Mouse (Mus musculus) megakaryocyte, embryonic 14.5 days (primary cell): ENCODE results near the gene Grasp. TPM values are rescaled to one million over a fixed set of nuclear protein-coding genes. Genes with fewer than 3 reads are reported as not detected.
A peak's percentile ranks its signal among the peaks of the same experiment; 100 is the strongest.

ENCODE experiments used
- H3K27me3 ChIP-seq: replicated peaks from 2 replicates; pipeline ENCODE3; 2012; ENCODE audit warnings: inconsistent platforms
- H3K36me3 ChIP-seq: replicated peaks from 2 replicates; pipeline ENCODE3; 2012; ENCODE audit warnings: low read length, inconsistent platforms, mixed read lengths
- H3K4me1 ChIP-seq: 2 replicates; pipeline ENCODE4 v1.6.1; 2012; ENCODE audit warnings: inconsistent platforms
- H3K4me3 ChIP-seq: replicated peaks from 2 replicates; pipeline ENCODE3; 2012; ENCODE audit warnings: moderate library complexity, mild to moderate bottlenecking, inconsistent platforms
- H3K9me3 ChIP-seq: 2 replicates; pipeline ENCODE4 v1.6.1; 2012; ENCODE audit warnings: inconsistent platforms
- FLI1 ChIP-seq: IDR thresholded peaks from 2 replicates; pipeline ENCODE4 v1.6.1; 2012; ENCODE audit warnings: low read length, inconsistent platforms, mixed read lengths
- GATA1 ChIP-seq: IDR thresholded peaks from 3 replicates; pipeline ENCODE4 v1.6.1; 2012; ENCODE audit warnings: mixed read lengths, low read length, inconsistent platforms, borderline replicate concordance
- polyA plus RNA-seq: library from polyadenylated mRNA; stranded (reverse); fragments of >175 nt; gene quantifications from 2 replicates; pipeline ENCODE4 v1.2.3, GENCODE M21; 2012; ENCODE audit warnings: low replicate concordance; ENCODE audit not compliant: insufficient read depth

The Grasp gene
- polyA plus RNA-seq, result 0.47 TPM in 1 of 2 replicates, not detected in the other

DNA sequence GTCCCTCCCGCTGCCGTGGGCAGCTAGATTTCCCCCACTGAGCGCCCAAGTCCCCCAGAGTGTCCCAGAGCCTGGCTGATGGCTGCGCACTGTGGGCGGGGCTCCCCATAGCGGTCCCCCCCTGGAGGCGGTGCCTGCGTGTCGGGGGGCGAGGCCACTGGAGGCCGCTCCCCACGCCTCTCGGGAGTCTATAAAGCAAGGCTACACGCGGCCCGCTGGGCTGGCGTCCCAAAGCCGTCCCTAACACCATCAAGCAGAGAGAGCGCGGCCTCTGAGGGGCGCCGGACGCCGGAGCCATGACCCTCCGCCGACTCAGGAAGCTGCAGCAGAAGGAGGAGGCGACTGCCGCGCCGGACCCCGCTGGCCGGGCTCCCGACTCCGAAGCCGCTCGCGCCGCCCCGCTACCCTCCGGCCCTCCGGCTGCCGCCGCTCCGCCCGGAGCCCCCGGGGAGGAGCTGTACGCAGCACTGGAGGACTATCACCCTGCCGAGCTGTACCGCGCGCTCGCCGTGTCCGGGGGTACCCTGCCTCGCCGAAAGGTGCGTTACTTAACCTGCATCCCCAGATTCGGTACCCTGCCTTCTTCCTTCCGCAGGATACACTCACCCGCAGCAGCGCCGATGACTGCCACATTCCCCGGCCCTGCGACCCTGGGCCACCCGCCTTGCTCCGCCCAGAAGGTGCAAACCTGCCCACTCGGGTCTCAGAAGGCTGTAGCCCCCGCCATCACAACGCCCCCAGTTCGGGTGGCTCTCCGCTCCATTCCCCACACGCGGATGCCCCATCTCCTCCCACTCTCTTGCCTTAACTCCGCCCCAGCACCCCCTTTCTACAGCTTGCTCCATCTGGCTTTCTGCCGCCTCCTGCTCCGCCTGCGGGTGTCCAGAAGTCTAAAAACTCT, at the start of gene Grasp:
Grasp (plus strand) TSS at position 183 of the 901 bp plus-strand sequence.
- peak within 1 kb of the TSS; percentile 95 for H3K4me3 ChIP-seq
- H3K36me3 ChIP-seq, result no peaks in the 10 kb centered on the region
- peaks cover 82% of the 10 kb centered on the region for H3K27me3 ChIP-seq
- no peak for TF ChIP-seq GATA1
- H3K9me3 ChIP-seq, result no peaks in the 10 kb centered on the region
- H3K4me1 ChIP-seq, result peaks cover 49% of the 10 kb centered on the region

GRCm38 (mm10) chr15:101174294-101175130, 49.5 kb upstream of the Grasp start:
- peaks cover 12% of the 10 kb centered on the region for H3K36me3 ChIP-seq
- H3K4me1 ChIP-seq, result peaks cover 92% of the 10 kb centered on the region

DNA sequence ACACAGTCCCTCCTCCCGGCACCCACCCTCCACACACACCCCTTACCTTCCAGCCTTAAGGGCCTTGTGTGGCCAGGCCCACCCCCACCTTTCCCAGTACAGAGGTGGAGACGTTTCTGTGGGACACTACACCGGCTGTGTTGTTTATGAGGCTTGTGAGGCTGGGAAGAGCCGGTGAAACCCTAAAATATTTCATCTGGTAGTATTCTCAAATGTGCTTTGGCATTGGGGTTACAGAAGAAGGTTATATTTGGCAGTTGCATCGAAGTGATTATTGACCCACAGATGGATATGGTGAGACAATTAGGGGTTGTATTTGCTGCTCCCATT, 48.9 kb upstream of the Grasp start:
- H3K4me1 ChIP-seq, result peaks cover 92% of the 10 kb centered on the region
- H3K27me3 ChIP-seq, result no peaks in the 10 kb centered on the region
- H3K4me3 ChIP-seq, result peak overlapping the region; percentile 95
- H3K9me3 ChIP-seq, result no peaks in the 10 kb centered on the region
- H3K36me3 ChIP-seq, result peaks cover 13% of the 10 kb centered on the region
- no peak for TF ChIP-seq GATA1
- no peak for TF ChIP-seq FLI1

More at GRCm38 (mm10) chr15:101174294-101175130, 49.5 kb upstream of the Grasp start:
- TF ChIP-seq FLI1, result no peak
- TF ChIP-seq GATA1, result no peak
- Histone ChIP-seq H3K4me3 (peak overlapping the region; percentile 95), H3K27me3 (no peaks in the 10 kb centered on the region), H3K9me3 (no peaks in the 10 kb centered on the region)

- Histone ChIP-seq H3K4me3 (peak overlapping the region; percentile 95), H3K9me3 (no peaks in the 10 kb centered on the region), H3K36me3 (peaks cover 20% of the 10 kb centered on the region), H3K4me1 (peaks cover 92% of the 10 kb centered on the region), H3K27me3 (no peaks in the 10 kb centered on the region)
- TF ChIP-seq GATA1, result no peak
- TF ChIP-seq FLI1, result no peak
Observed at GRCm38 (mm10) chr15:101175613-101176283, 48.2 kb upstream of the Grasp start.

- Histone ChIP-seq H3K9me3 (no peaks in the 10 kb centered on the region), H3K4me3 (peak overlapping the region; percentile 24), H3K4me1 (peaks cover 93% of the 10 kb centered on the region), H3K36me3 (peaks cover 23% of the 10 kb centered on the region), H3K27me3 (no peaks in the 10 kb centered on the region)
- no peak for TF ChIP-seq FLI1
- TF ChIP-seq GATA1, result no peak
Observed at GRCm38 (mm10) chr15:101176284-101176680, 47.7 kb upstream of the Grasp start.

- peak overlapping the region; percentile 14 for H3K4me3 ChIP-seq
Observed at GRCm38 (mm10) chr15:101176795-101177691, 46.9 kb upstream of the Grasp start.

DNA sequence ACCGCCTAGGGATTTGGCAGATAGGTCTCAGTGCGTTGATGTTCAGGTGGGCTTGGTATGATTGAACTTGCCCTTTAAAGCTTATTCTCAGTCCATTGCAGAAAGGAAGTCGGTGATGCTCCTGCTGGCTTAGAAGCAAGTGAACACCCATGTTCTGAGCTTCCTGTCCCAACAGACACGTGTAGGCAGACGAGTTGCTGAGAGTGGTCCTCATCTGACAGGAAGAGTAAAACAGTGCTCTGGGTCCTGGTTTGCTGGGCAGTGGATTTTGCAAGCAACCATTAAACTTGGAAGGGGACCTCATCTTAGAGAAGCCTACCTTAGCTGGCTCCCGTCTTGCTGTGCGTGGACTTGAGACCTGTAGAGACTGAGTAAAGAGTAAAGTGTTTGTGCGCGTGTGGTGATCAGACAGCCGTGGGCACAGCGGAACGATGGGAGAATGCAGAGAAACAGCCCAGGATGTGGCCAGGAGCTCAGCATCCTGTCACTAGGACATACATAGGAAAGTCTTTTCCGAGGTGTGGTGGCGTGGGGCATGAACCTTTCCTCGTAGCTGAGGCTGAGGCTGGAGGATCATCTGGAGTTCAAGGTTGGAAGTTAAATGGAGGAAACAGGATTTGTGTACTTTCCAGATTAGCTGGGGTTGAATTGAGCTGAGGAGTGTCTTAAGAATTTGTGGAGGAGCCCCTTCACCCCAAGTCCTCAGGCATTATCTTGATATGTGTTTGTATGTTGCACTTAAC, 43.5 kb upstream of the Grasp start:
- no peak for TF ChIP-seq GATA1
- no peak for TF ChIP-seq FLI1
- Histone ChIP-seq H3K27me3 (no peaks in the 10 kb centered on the region), H3K4me1 (peaks cover 84% of the 10 kb centered on the region), H3K9me3 (no peaks in the 10 kb centered on the region), H3K36me3 (peaks cover 60% of the 10 kb centered on the region), H3K4me3 (peak overlapping the region; percentile 23)

More at GRCm38 (mm10) chr15:101176795-101177691, 46.9 kb upstream of the Grasp start:
- H3K4me1 ChIP-seq, result peaks cover 90% of the 10 kb centered on the region
- TF ChIP-seq FLI1, result no peak
- TF ChIP-seq GATA1, result no peak
- peaks cover 28% of the 10 kb centered on the region for H3K36me3 ChIP-seq
- no peaks in the 10 kb centered on the region for H3K27me3 ChIP-seq
- H3K9me3 ChIP-seq, result no peaks in the 10 kb centered on the region

DNA sequence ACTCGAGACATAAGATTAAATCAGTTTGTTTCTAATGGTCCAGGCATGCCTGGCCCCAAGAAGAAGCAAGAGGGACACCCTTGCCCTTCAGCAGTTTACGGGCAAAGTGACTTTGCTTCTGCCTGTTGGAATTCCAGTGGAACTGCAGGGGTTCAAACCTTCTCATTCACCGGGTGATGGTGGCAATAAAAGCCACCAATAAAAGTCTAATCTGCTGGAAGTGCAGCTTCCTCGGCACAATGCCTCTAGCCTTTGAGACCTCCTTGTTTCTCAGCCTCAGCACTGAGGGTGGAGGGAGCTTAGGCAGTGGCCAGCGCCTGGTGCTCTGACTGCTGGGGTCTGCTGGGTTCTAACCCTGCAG, 42.9 kb upstream of the Grasp start:
- H3K4me1 ChIP-seq, result peaks cover 80% of the 10 kb centered on the region
- no peaks in the 10 kb centered on the region for H3K27me3 ChIP-seq
- no peak for TF ChIP-seq GATA1
- TF ChIP-seq FLI1, result no peak
- no peaks in the 10 kb centered on the region for H3K9me3 ChIP-seq
- H3K36me3 ChIP-seq, result peaks cover 65% of the 10 kb centered on the region
- H3K4me3 ChIP-seq, result no peak overlapping the region
